Mouse (Mus musculus): ENCODE measurements around the gene Tubgcp6. TPM values are rescaled to one million over a fixed set of nuclear protein-coding genes. Genes with fewer than 3 reads are reported as not detected.

The Tubgcp6 gene
- 25.5 and 28.3 TPM in 2 replicates for polyA plus RNA-seq (2012; rRNA removed)

DNA sequence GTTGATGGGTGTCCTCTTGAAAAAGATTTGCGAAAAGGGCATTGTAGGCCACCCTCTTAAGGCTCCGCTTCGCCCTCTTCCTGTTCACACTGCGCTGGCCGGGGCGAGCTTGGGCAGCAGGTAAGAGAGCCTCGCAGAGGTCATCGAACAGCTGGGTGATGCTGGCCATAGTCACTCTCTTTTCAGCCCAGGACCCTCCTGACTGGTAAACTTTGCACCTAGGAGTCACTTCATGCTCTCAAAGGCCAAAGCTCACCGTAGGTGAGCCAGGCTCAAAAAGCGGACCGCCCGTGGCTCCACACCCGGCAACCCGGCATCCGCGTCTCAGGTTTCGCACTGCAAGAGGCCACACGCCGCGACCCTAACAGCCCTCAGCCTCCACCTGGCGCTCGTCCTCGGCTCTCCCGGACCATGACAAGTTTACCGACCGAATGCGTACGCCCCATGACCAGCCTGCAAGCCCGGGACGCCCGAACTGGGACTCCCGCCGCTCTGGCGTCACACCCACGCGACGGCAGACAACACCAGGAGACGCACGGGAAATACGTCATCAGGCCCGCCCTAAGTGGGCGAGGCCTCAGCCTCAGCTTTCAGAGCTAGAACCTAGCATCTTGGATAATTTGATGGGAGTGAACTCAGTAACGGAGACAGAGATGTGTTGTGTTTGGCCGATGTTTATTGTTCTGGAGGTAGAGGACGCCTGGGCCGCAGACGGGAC, at the start of gene Tubgcp6:
Gene Tubgcp6, minus strand, starts transcription at position 464 of the 718 bp plus-strand sequence.
- WGBS: under 1% methylated on average over 47 of the region's 47 CpGs
- DNase-seq (ENCODE audit: low read depth, low spot score): peak; percentile 84

DNA sequence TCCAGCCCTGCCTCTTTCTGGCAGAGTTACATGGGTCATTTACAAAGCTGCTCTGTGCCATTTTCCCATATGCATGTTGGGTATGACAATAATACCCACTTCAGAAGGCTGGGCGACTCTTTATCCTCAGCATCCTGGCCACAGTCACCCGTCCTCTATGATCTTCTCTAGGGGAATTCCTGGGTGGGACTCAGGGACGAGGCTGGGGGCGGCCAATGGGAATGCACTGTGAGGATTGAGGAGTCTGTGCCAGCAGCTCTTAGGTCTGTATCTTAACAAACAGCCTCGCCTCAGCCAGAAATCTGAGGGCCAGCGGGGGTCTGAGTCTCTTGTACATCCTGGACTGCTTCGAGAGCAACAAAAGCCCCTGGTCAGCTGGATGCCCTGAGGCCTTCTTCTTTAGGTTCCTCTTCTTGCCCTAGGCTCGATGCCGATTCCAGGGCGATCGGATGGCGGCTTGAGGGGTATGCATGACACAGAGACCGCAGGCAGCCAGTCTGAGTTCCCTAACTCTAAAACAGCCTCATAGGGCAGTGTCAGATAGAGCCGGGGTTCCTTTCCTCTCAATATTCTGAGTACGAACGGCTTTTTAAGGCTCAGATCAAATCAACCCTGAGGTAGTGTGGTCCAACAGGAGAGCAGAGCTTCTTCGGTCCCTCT, 49.5 kb upstream of the Tubgcp6 start:
- WGBS: 55% methylated on average over 17 of the region's 17 CpGs
- no peak for DNase-seq (ENCODE audit: low read depth, low spot score)

GRCm38 (mm10) chr15:89171526-89172051, 48.7 kb upstream of the Tubgcp6 start:
- no peak for DNase-seq (ENCODE audit: low read depth, low spot score)
- 89% methylated on average over 5 of the region's 5 CpGs for WGBS

DNA sequence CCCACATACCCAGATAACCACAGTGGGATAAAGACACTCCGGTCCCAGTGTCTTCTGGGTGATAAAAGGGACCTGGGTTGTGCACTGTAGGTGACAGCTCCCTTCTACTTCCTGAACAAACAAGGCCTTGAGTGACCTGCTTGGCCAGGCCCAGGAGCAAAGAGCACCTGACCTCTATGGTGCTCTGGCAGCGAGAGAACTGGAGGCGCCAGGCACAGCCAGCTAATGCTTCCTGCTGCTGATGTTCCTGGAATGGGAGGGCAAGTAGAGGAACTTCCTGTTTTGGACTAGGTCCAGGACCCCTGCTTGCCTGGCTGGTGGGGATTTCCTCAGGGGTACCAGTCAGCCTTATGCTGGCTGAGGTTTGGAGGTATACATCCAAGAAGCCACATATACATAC, 47.2 kb upstream of the Tubgcp6 start:
- WGBS: 18% methylated on average over 3 of the region's 3 CpGs
- DNase-seq (ENCODE audit: low read depth, low spot score): no peak

- DNase-seq (ENCODE audit: low read depth, low spot score): no peak
- WGBS: 27% methylated on average over 10 of the region's 10 CpGs
Observed at GRCm38 (mm10) chr15:89169431-89169830, 46.5 kb upstream of the Tubgcp6 start.

DNA sequence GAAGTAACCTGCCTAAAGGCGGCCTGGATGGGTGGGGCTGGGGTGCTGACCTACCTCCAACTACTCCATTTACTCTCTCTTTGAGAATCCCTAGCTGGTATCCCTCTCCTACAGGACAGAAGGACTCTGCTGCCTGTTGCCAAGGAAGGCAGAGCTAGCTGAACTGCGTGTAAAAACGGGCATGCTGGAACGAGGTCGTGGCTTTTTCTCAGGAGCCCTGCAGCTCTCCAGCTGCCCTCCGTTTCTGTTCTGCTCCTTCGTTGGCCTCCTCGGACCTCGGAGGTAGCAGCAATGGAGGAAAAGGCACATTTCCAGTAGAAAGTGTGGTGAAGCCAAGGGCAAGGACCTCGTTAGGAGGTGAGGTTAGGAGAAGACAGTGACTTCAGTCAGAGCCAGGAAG, 46.0 kb upstream of the Tubgcp6 start:
- WGBS: 63% methylated on average over 10 of the region's 10 CpGs
- no peak for DNase-seq (ENCODE audit: low read depth, low spot score)

- 93% methylated on average over 12 of the region's 12 CpGs for WGBS
- DNase-seq (ENCODE audit: low read depth, low spot score): no peak
Observed at GRCm38 (mm10) chr15:89165478-89165877, 42.6 kb upstream of the Tubgcp6 start.

DNA sequence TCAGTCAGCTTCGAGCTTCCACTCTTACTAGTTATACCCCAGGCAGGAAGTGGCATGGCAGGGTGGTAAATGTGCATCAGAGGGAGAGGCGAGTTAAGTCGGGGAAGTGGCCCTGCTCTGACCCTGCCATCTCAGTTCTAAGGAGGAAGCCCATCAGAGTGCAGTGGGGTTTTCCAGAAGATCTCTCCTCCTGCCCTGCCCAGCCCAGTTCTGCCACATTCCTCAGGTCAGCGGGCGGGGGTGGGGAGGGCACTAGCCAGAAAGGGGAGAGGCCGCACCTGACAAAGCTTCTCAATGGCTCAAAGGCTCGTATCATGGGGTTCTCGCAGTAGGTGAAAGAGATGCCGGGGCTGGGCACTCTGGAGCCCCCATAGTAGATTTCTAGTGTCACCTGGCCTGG, 38.5 kb upstream of the Tubgcp6 start:
- 51% methylated on average over 9 of the region's 9 CpGs for WGBS
- no peak for DNase-seq (ENCODE audit: low read depth, low spot score)

GRCm38 (mm10) chr15:89158516-89158915, 35.6 kb upstream of the Tubgcp6 start:
- WGBS: 93% methylated on average over 16 of the region's 16 CpGs
- no peak for DNase-seq (ENCODE audit: low read depth, low spot score)

DNA sequence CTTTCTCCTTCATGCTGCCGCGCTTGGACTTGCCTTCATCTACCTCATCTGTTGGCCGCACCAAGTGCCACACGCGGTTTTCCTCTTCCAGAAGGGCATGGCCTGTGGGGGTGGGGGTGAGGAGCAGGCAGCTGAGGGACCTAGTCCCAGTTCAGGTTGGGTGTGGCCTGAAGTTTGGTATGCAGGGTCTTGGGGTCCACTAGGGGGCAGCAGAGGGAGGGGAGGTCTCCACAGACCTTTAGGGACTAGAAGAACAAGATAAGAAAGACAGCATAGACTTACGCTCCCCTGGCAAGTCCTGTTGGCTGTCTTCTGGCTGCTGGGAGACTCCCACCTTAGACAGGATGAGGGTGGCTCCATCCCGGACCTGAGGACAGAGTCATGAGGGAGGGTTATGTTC, 35.0 kb upstream of the Tubgcp6 start:
- 63% methylated on average over 7 of the region's 7 CpGs for WGBS
- DNase-seq (ENCODE audit: low read depth, low spot score): no peak

DNA sequence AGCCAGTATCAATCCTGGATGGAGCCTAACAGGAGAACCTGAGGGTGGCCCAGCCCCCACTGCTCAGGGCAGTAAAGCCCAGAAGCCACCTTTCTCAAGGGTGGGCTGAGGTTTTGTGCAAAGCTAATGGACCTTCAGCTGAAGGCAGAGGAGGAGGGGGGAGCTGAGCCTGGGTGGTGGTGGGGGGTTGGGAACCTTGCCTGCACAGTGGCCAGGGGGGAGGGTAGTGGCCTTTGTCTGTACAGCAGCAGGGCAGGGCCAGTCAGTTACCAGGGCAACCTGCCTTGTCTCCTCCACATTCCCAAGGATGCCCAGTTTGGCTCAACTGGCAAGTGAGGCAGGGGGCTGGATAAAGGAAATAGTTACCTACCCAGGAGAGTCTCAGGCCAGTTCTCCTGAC, 29.4 kb upstream of the Tubgcp6 start:
- no peak for DNase-seq (ENCODE audit: low read depth, low spot score)

GRCm38 (mm10) chr15:89150041-89150390, 27.1 kb upstream of the Tubgcp6 start:
- DNase-seq (ENCODE audit: low read depth, low spot score): no peak
- 6% methylated on average over 13 of the region's 13 CpGs for WGBS

DNA sequence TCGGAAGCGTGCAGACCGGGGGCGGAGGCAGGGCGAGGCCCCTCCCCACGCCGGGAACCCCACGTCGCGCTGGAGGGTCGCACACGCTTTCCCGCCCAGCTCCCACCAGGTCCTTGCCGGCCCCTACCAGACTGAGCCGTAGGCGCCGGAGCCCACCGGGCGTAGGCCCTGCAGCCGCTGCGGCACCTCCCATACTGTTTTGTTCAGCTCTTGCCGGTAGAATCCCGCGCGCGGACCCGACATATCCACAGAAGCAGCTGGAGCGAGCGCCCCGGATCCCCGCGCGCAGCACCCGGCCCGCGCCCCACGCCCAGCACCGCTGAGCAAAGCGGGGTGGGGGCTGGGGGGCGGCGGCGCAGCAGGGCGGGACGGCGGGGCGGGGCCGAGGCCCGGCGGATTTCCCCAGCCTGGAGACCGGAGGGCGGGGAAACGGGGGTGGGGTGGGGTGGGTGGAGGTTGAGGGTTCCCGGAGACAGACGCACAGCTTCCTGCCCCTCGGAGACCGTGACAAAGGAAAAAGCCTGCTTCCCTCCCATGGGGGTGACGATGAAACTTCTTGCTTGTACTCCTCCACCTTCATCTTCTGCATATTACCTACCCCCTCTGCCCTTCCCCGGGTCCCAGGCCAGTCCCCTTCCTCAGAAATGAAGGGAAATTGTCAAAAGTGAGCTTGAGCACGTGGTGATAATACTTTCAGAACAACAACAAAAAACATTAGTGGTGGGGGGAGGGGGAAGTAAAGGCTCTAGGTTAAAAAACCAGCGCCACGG, 26.5 kb upstream of the Tubgcp6 start, which contains the start of gene Mapk11:
Gene Mapk11, minus strand, starts transcription at position 358 of the 770 bp plus-strand sequence.
- 1% methylated on average over 60 of the region's 61 CpGs for WGBS
- DNase-seq (ENCODE audit: low read depth, low spot score): no peak

GRCm38 (mm10) chr15:89148496-89149270, 25.8 kb upstream of the Tubgcp6 start:
- DNase-seq (ENCODE audit: low read depth, low spot score): no peak
- WGBS: 12% methylated on average over 25 of the region's 25 CpGs

DNA sequence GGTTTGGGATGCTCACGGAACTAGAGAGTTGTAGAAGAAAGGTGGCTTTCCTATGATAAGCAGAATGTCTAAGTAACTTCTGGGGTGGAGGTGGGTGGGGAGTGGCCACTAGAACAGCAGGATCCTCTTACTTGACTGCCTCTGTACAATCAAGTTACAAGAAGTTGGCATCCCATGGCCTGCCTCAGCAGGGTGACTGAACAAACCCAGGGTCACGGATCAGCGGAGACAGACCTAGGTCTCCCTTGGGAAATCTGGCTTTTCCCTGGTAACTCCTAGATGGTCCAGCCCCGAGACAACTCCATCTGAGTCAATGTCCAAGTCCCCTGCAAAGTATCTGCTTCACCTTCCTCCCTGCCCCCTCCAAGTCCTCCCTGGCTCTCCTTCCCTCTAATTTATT, 25.0 kb upstream of the Tubgcp6 start:
- 62% methylated on average over 4 of the region's 4 CpGs for WGBS
- DNase-seq (ENCODE audit: low read depth, low spot score): no peak

DNA sequence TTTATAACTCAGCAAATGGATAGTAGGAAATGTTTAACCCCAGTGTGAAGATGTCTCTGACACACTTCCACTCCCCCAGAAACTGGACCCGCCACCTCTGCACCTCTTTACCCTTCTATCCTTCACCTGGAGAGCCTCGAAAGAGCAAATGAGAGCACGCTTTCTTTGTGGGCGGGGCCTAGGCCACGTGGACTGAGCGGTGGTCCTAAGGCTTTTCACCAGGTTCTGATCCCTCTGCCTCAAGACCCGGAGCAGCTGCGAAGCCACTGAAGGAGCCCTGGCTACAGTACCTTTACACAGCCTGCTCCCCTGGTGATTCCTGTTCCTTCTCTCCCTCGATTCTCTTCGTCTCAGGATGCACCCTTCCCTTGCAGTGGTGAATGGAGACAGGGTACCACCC, 24.5 kb upstream of the Tubgcp6 start:
- DNase-seq (ENCODE audit: low read depth, low spot score): no peak
- WGBS: 24% methylated on average over 10 of the region's 10 CpGs

- 2% methylated on average over 16 of the region's 16 CpGs for WGBS
- DNase-seq (ENCODE audit: low read depth, low spot score): no peak
Observed at GRCm38 (mm10) chr15:89147024-89147423, 24.1 kb upstream of the Tubgcp6 start.

DNA sequence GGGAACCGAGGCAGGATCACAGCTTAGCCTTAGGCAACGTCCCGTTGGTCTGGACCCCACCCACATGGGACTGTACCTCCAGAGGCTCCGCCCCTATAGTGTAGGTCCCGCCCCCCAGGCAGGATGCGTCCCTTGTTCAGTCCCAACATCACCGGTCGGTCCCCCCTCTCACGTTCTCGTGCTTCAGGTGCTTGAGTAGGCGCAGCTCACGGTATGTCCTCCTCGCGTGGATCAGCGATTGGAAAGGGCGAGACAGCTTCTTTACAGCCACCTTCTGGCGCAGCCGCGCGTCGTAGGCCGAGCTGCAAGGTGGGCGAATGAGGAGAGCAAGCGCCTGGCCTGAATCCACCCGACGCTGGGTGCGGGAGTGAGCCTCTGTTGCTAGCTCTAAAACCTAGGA, 23.6 kb upstream of the Tubgcp6 start:
- WGBS: 3% methylated on average over 27 of the region's 27 CpGs
- DNase-seq (ENCODE audit: low read depth, low spot score): no peak

DNA sequence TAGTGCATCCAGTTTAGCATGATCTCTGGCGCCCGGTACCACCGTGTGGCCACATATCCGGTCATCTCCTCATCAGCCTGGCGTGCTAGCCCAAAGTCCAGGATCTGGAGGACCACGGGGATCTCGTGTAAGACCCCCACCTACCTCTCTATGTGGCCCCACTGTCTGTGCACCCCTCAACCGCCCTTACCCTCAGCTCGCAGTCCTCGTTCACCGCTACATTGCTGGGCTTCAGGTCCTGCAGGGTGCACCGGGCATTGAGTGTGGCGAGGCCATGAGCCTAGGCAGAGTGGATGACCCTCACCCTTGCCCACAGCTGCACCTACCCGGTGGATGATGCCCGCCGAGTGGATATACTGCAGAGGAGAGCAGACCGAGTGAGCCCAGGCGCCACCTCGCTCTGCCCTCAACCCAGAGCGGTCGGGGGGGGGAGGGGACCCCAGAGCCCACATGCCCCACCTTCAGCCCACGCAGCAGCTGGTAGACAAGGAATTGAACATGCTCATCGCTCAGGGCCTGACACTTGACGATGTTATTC, 23.0 kb upstream of the Tubgcp6 start:
- WGBS: 68% methylated on average over 24 of the region's 24 CpGs
- DNase-seq (ENCODE audit: low read depth, low spot score): no peak
